Mouse (Mus musculus) midbrain, postnatal 0 days (tissue): ENCODE measurements around the gene Cr1l. TPM values are rescaled to one million over a fixed set of nuclear protein-coding genes. Genes with fewer than 3 reads are reported as not detected.
A peak's percentile ranks its signal among the peaks of the same experiment; 100 is the strongest.

ENCODE experiments used
- ATAC-seq: fragments of 200-750 bp; cut with Nextera tagmentation; 2 replicates; pipeline ENCODE4 v1.8.0; 2017; ENCODE audit warnings: moderate number of reproducible peaks, mild to moderate bottlenecking, moderate TSS enrichment, moderate library complexity; ENCODE audit not compliant: low FRiP score
- DNase-seq: peaks from one replicate; pipeline ENCODE4 v3.0.0-alpha.2; 2015; ENCODE audit warnings: low spot score
- H3K27ac ChIP-seq: fragments of 300-500 bp; sonication (generic); 2 replicates; pipeline ENCODE4 v1.5.1; 2014; ENCODE audit warnings: low read depth, mild to moderate bottlenecking, low read length, mixed read lengths
- H3K27me3 ChIP-seq: fragments of 300-500 bp; sonication (generic); 2 replicates; pipeline ENCODE4 v1.6.1; 2014; ENCODE audit warnings: low read length, control low read depth, mixed read lengths; ENCODE audit not compliant: insufficient read depth
- H3K36me3 ChIP-seq: fragments of 300-500 bp; sonication (generic); 2 replicates; pipeline ENCODE4 v1.6.1; 2014; ENCODE audit warnings: low read length, control low read depth, mixed read lengths; ENCODE audit not compliant: insufficient read depth
- H3K4me1 ChIP-seq: fragments of 300-500 bp; sonication (generic); 2 replicates; pipeline ENCODE4 v1.6.1; 2014; ENCODE audit warnings: mild to moderate bottlenecking, control low read depth, antibody characterized with exemption, low read length, mixed read lengths; ENCODE audit not compliant: insufficient read depth
- H3K4me2 ChIP-seq: fragments of 300-500 bp; sonication (generic); 2 replicates; pipeline ENCODE4 v1.6.1; 2014; ENCODE audit warnings: low read depth, mild to moderate bottlenecking, low read length, mixed read lengths; ENCODE audit not compliant: poor library complexity, severe bottlenecking
- H3K4me3 ChIP-seq: fragments of 300-500 bp; sonication (generic); 2 replicates; pipeline ENCODE4 v1.5.1; 2014; ENCODE audit warnings: low read depth, mild to moderate bottlenecking, low read length, moderate library complexity
- H3K9ac ChIP-seq: fragments of 300-500 bp; sonication (generic); replicated peaks from 2 replicates; pipeline ENCODE4 v1.6.1; 2014; ENCODE audit warnings: mild to moderate bottlenecking, low read length, moderate library complexity, mixed read lengths; ENCODE audit not compliant: poor library complexity, severe bottlenecking
- H3K9me3 ChIP-seq: fragments of 300-500 bp; sonication (generic); 2 replicates; pipeline ENCODE4 v1.6.1; 2016; ENCODE audit warnings: low read length, control low read depth
- CTCF ChIP-seq: IDR thresholded peaks from 2 replicates; pipeline ENCODE4 v1.5.1; 2016; ENCODE audit warnings: antibody characterized with exemption, mild to moderate bottlenecking
- WGBS: fragments of 180-500 bp; shearing (Covaris S2); extraction: QIAGEN DNeasy Blood & Tissue Kit; methylation state at CpG from one replicate; pipeline ENCODE4 v1.1.7; 2014; 5-methylcytosine and 5-hydroxymethylcytosine counted together
- polyA plus RNA-seq: library from polyadenylated mRNA; unstranded; fragments of >200 nt; fragmentation: Nextera tagmentation; extraction: Ambion mirVana; gene quantifications from 2 replicates; pipeline ENCODE4 v1.2.1, GENCODE M21; 2015
- total RNA-seq: library from RNA; depleted of rRNA; stranded (reverse); fragments of >200 nt; gene quantifications from 2 replicates; pipeline ENCODE4 v1.2.3, GENCODE M21; 2014

The Cr1l gene
- total and polyA plus RNA-seq, 2 experiments from 2014 or later: 39.3 to 59.7 TPM

- H3K4me2 ChIP-seq: peak overlapping the region; percentile 47
- ATAC-seq: 0 out of 2 replicates have a peak, but pooled peaks have one; percentile 49
- peak overlapping the region; percentile 96 for H3K27ac ChIP-seq
- H3K4me1 ChIP-seq: 0 out of 2 replicates have a peak, but pooled peaks cover 2% of the 10 kb centered on the region
- peak; percentile 1 for DNase-seq
- no peaks in the 10 kb centered on the region for H3K27me3 ChIP-seq
- no peak for TF ChIP-seq CTCF
- H3K36me3 ChIP-seq: no peaks in the 10 kb centered on the region
- no peaks in the 10 kb centered on the region for H3K9me3 ChIP-seq
- H3K9ac ChIP-seq: peak overlapping the region; percentile 86
- H3K4me3 ChIP-seq: peak overlapping the region; percentile 59
- WGBS: 8% methylated on average over 2 of the region's 2 CpGs
These were observed 907 bp downstream of the Cr1l start for GRCm38 (mm10) chr1:195130479-195130878.

GRCm38 (mm10) chr1:195129867-195130266 is 1.5 kb downstream of the Cr1l start:
- H3K4me2 ChIP-seq: no peak overlapping the region; the same call in 1 of the 2 replicates
- no peak for ATAC-seq

GRCm38 (mm10) chr1:195114414-195114813 is 17.0 kb downstream of the Cr1l start:
- Histone ChIP-seq H3K9ac (no peak overlapping the region), H3K36me3 (peaks cover 12% of the 10 kb centered on the region), H3K27ac (no peak overlapping the region), H3K4me3 (no peak overlapping the region), H3K27me3 (no peaks in the 10 kb centered on the region), H3K4me1 (no peaks in the 10 kb centered on the region), H3K4me2 (no peak overlapping the region), H3K9me3 (no peaks in the 10 kb centered on the region)
- ATAC-seq (no peak), DNase-seq (no peak)
- 97% methylated on average over 1 of the region's 1 CpGs for WGBS
- no peak for TF ChIP-seq CTCF

More at GRCm38 (mm10) chr1:195129867-195130266, 1.5 kb downstream of the Cr1l start:
- TF ChIP-seq CTCF: no peak
- WGBS: 87% methylated on average over 1 of the region's 1 CpGs
- no peaks in the 10 kb centered on the region for H3K36me3 ChIP-seq
- 0 out of 2 replicates have a peak, but pooled peaks cover 2% of the 10 kb centered on the region for H3K4me1 ChIP-seq
- H3K27me3 ChIP-seq: no peaks in the 10 kb centered on the region
- no peak overlapping the region for H3K27ac ChIP-seq
- no peak for DNase-seq
- no peak overlapping the region for H3K9ac ChIP-seq
- H3K9me3 ChIP-seq: no peaks in the 10 kb centered on the region
- no peak overlapping the region for H3K4me3 ChIP-seq

GRCm38 (mm10) chr1:195113621-195114020 is 17.8 kb downstream of the Cr1l start:
- Histone ChIP-seq H3K36me3 (peaks cover 12% of the 10 kb centered on the region), H3K27ac (no peak overlapping the region), H3K4me3 (no peak overlapping the region), H3K4me2 (no peak overlapping the region), H3K9ac (no peak overlapping the region), H3K4me1 (no peaks in the 10 kb centered on the region), H3K27me3 (no peaks in the 10 kb centered on the region), H3K9me3 (no peaks in the 10 kb centered on the region)
- DNase-seq (no peak), ATAC-seq (no peak)
- no peak for TF ChIP-seq CTCF
- WGBS: 93% methylated on average over 4 of the region's 4 CpGs

GRCm38 (mm10) chr1:195100693-195101092 is 30.7 kb downstream of the Cr1l start:
- DNase-seq (no peak), ATAC-seq (no peak)
- Histone ChIP-seq H3K4me2 (no peak overlapping the region), H3K9me3 (no peaks in the 10 kb centered on the region), H3K4me1 (no peaks in the 10 kb centered on the region), H3K27me3 (no peaks in the 10 kb centered on the region), H3K9ac (no peak overlapping the region), H3K4me3 (no peak overlapping the region), H3K27ac (no peak overlapping the region), H3K36me3 (peaks cover under 1% of the 10 kb centered on the region; the same call in 1 of the 2 replicates)
- no peak for TF ChIP-seq CTCF
- WGBS: 97% methylated on average over 4 of the region's 4 CpGs

GRCm38 (mm10) chr1:195098004-195098403 is 33.4 kb downstream of the Cr1l start:
- 100% methylated on average over 1 of the region's 1 CpGs for WGBS
- H3K4me1 ChIP-seq: no peaks in the 10 kb centered on the region
- no peak overlapping the region for H3K4me3 ChIP-seq
- H3K9me3 ChIP-seq: no peaks in the 10 kb centered on the region
- no peak for TF ChIP-seq CTCF
- no peak overlapping the region for H3K27ac ChIP-seq
- H3K4me2 ChIP-seq: no peak overlapping the region
- ATAC-seq (no peak), DNase-seq (no peak)
- no peaks in the 10 kb centered on the region for H3K36me3 ChIP-seq
- H3K9ac ChIP-seq: no peak overlapping the region
- no peaks in the 10 kb centered on the region for H3K27me3 ChIP-seq
